ENCODE assay signal across 29 mouse cellular contexts in the genomic region with DNA sequence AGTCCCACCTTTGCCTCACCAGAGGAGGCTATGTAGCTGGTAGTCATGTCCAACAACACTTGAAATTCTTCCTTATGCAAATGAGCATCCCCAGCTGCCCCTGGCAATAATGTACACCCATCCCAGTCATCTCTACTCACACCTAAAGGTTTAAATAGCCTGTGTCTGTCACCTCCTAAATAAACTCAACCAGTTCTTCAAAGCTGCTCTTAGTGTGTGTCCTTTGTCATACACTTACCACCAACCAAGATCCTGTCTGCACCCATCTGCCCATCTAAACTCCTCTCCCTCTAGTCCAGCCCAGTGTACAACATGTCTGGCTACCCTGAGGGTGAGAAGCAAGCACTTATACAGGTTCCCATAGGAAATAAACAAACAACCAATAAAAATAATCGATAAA.
DNase-seq lines count a peak whose midpoint lies in the region; ATAC-seq lines count a peak whose summit lies in the region.
"Had no signal": no experiment of that assay in that cellular context is flagged by ENCODE, and none has a peak within 500 bp of the region (broad histone marks: within the 10 kb centered on the region; RNA-seq: fewer than 3 reads in every experiment).

No protein-coding gene starts in this region.

- peak; percentile 6 to 17 for DNase-seq in cerebellum, postnatal 10 days
- DNase-seq in cerebellum, adult 8-10 months = no peak
- no peak for DNase-seq in forebrain, embryonic 10.5 days (ENCODE audit: extremely low spot score, low spot score)
- DNase-seq in adrenal gland, postnatal 25 days = no peak
- DNase-seq: adrenal gland, adult 2 months; adrenal gland, postnatal 14 days; B cell, adult 2 months; cerebellum, adult 11 months; cerebellum, adult 2 months; cerebellum, postnatal 25 days; gastrocnemius, postnatal 10 days; gastrocnemius, postnatal 36 days; heart, adult 2 months; heart, postnatal 14 days; heart, postnatal 4 days; kidney, adult 18-20 months; kidney, adult 9 months had no signal

- no peak overlapping the region for H3K9ac ChIP-seq in forebrain, embryonic 15.5 days (replicated peaks)
- no peak overlapping the region for H3K9ac ChIP-seq in forebrain, embryonic 16.5 days (replicated peaks; ENCODE audit: low read depth, low read length)
- H3K9ac ChIP-seq: embryonic facial prominence, embryonic 12.5 days; embryonic facial prominence, embryonic 15.5 days; heart, embryonic 13.5 days; hindbrain, embryonic 14.5 days had no signal

- WGBS in forebrain, embryonic 15.5 days = 97% methylated on average over 1 of the region's 1 CpGs
- 91% methylated on average over 1 of the region's 1 CpGs for WGBS in forebrain, embryonic 10.5 days
- WGBS in forebrain, embryonic 16.5 days = 85% methylated on average over 1 of the region's 1 CpGs

- no peak overlapping the region for H3K4me3 ChIP-seq in forebrain, embryonic 15.5 days
- no peak overlapping the region for H3K4me3 ChIP-seq in forebrain, embryonic 10.5 days
- no peak overlapping the region for H3K4me3 ChIP-seq in forebrain, embryonic 16.5 days (replicated peaks; ENCODE audit: low read length)
- H3K4me3 ChIP-seq: embryonic facial prominence, embryonic 12.5 days; embryonic facial prominence, embryonic 15.5 days; heart, adult 2 months; heart, embryonic 10.5 days; heart, embryonic 13.5 days had no signal

- peak; percentile 64 for ATAC-seq in forebrain, embryonic 15.5 days (replicated peaks)
- peak; percentile 81 for ATAC-seq in forebrain, embryonic 16.5 days
- ATAC-seq: hindbrain, postnatal 0 days; inflammation-experienced regulatory T-cells, adult 6 months; intestine, embryonic 16.5 days had no signal

- no peak overlapping the region for H3K27ac ChIP-seq in forebrain, embryonic 15.5 days (replicated peaks)
- H3K27ac ChIP-seq in forebrain, embryonic 10.5 days = no peak overlapping the region
- H3K27ac ChIP-seq in forebrain, embryonic 16.5 days (ENCODE audit: low read length) = no peak overlapping the region
- H3K27ac ChIP-seq: embryonic facial prominence, embryonic 12.5 days; embryonic facial prominence, embryonic 15.5 days; heart, adult 2 months; heart, embryonic 10.5 days; heart, embryonic 13.5 days; hindbrain, embryonic 14.5 days; hindbrain, postnatal 0 days had no signal

- no peaks in the 10 kb centered on the region for H3K27me3 ChIP-seq in forebrain, embryonic 15.5 days
- H3K27me3 ChIP-seq in forebrain, embryonic 10.5 days (ENCODE audit: poor library complexity, severe bottlenecking) = no peaks in the 10 kb centered on the region
- no peaks in the 10 kb centered on the region for H3K27me3 ChIP-seq in forebrain, embryonic 16.5 days (replicated peaks; ENCODE audit: control insufficient read depth, insufficient read depth, low read length)
- H3K27me3 ChIP-seq: CH12.LX; embryonic facial prominence, embryonic 12.5 days; embryonic facial prominence, embryonic 15.5 days; heart, embryonic 13.5 days had no signal

- H3K4me2 ChIP-seq in forebrain, embryonic 15.5 days (replicated peaks) = no peak overlapping the region
- H3K4me2 ChIP-seq in forebrain, embryonic 16.5 days (ENCODE audit: low read length) = no peak overlapping the region
- H3K4me2 ChIP-seq: embryonic facial prominence, embryonic 12.5 days; embryonic facial prominence, embryonic 15.5 days; heart, embryonic 13.5 days; hindbrain, embryonic 14.5 days had no signal

- no peaks in the 10 kb centered on the region for H3K36me3 ChIP-seq in forebrain, embryonic 15.5 days
- H3K36me3 ChIP-seq in forebrain, embryonic 10.5 days (replicated peaks) = no peaks in the 10 kb centered on the region
- H3K36me3 ChIP-seq in forebrain, embryonic 16.5 days (ENCODE audit: control insufficient read depth, insufficient read depth) = no peaks in the 10 kb centered on the region
- H3K36me3 ChIP-seq: embryonic facial prominence, embryonic 12.5 days; embryonic facial prominence, embryonic 15.5 days; G1E; heart, embryonic 10.5 days; heart, embryonic 13.5 days had no signal

- no peaks in the 10 kb centered on the region for H3K4me1 ChIP-seq in forebrain, embryonic 15.5 days
- no peaks in the 10 kb centered on the region for H3K4me1 ChIP-seq in forebrain, embryonic 10.5 days
- no peaks in the 10 kb centered on the region for H3K4me1 ChIP-seq in forebrain, embryonic 16.5 days (replicated peaks; ENCODE audit: control insufficient read depth, insufficient read depth, low read length)
- H3K4me1 ChIP-seq: embryonic facial prominence, embryonic 12.5 days; embryonic facial prominence, embryonic 15.5 days; heart, embryonic 10.5 days; heart, embryonic 13.5 days had no signal

- no peaks in the 10 kb centered on the region for H3K9me3 ChIP-seq in forebrain, embryonic 15.5 days
- H3K9me3 ChIP-seq in forebrain, embryonic 10.5 days = no peaks in the 10 kb centered on the region
- no peaks in the 10 kb centered on the region for H3K9me3 ChIP-seq in forebrain, embryonic 16.5 days (ENCODE audit: control insufficient read depth, low read length)
- H3K9me3 ChIP-seq: embryonic facial prominence, embryonic 12.5 days; embryonic facial prominence, embryonic 15.5 days; heart, embryonic 10.5 days; heart, embryonic 13.5 days had no signal

Comparison
In these comparisons a context has a peak if more than half of its experiments do, and no peak if none do; other contexts are left out.
1. DNase-seq: peak in cerebellum, postnatal 10 days (2 of 2); none in cerebellum, adult 8-10 months (single experiment), forebrain, embryonic 10.5 days (single experiment) and adrenal gland, postnatal 25 days (single experiment).